Mouse (Mus musculus) G1E (cell line): ENCODE measurements around the gene Podn.

Experiments
- CTCF ChIP-seq: IDR thresholded peaks from 2 replicates; pipeline ENCODE4 v1.5.1; 2012; ENCODE audit warnings: low read depth, low read length, inconsistent platforms, mixed read lengths
- GATA1 ChIP-seq: IDR thresholded peaks from 2 replicates; pipeline ENCODE4 v1.6.1; 2012; ENCODE audit warnings: borderline replicate concordance, low read length, inconsistent platforms, mixed read lengths
- TAL1 ChIP-seq: conservative IDR thresholded peaks from 2 replicates; pipeline ENCODE4 v1.6.1; 2012; ENCODE audit warnings: low read depth, low read length, inconsistent platforms, mixed read lengths

GRCm38 (mm10) chr4:108083032-108083735 is 13.1 kb downstream of the Podn start:
- TF ChIP-seq TAL1 (no peak), CTCF (no peak), GATA1 (no peak)
